Mouse (Mus musculus) ES-E14 (cell line): ENCODE results near the gene Irf1. TPM values are rescaled to one million over a fixed set of nuclear protein-coding genes. Genes with fewer than 3 reads are reported as not detected.

Source experiments
- DNase-seq: peaks from one replicate; pipeline ENCODE4 v3.0.0-alpha.2; 2013; ENCODE audit warnings: low read depth, low spot score
- H3K27ac ChIP-seq: 2 replicates; pipeline ENCODE4 v1.5.1; 2012; ENCODE audit warnings: low read depth, mild to moderate bottlenecking, low read length, moderate library complexity, mixed read lengths; ENCODE audit not compliant: poor library complexity, insufficient read depth, severe bottlenecking
- H3K36me3 ChIP-seq: 2 replicates; pipeline ENCODE4 v1.6.1; 2012; ENCODE audit warnings: mild to moderate bottlenecking, low read length, moderate library complexity, mixed read lengths; ENCODE audit not compliant: control insufficient read depth, poor library complexity, insufficient read depth, severe bottlenecking
- H3K4me1 ChIP-seq, 2 experiments: fragments of 150-350 bp in 1 of 2; sonication (generic) in 1 of 2; 2 replicates each; pipeline ENCODE4 v1.6.1; 2012; ENCODE audit warnings: low read length in 2 of 2, mild to moderate bottlenecking in 1 of 2, mixed read lengths in 1 of 2; ENCODE audit not compliant: control insufficient read depth in 2 of 2, insufficient read depth in 2 of 2, poor library complexity in 1 of 2
- H3K4me3 ChIP-seq, 2 experiments: fragments of 150-350 bp in 1 of 2; sonication (generic) in 1 of 2; 2 replicates each; pipeline ENCODE4 v1.5.1; 2012; ENCODE audit warnings: low read length in 2 of 2, low read depth in 1 of 2, mild to moderate bottlenecking in 1 of 2, mixed read lengths in 1 of 2; ENCODE audit not compliant: insufficient read depth in 1 of 2, poor library complexity in 1 of 2, severe bottlenecking in 1 of 2
- H3K9ac ChIP-seq: 2 replicates; pipeline ENCODE4 v1.6.1; 2012; ENCODE audit warnings: low read depth, mild to moderate bottlenecking, low read length, mixed read lengths; ENCODE audit not compliant: poor library complexity, insufficient read depth, severe bottlenecking
- H3K9me3 ChIP-seq: fragments of 150-350 bp; sonication (generic); 2 replicates; pipeline ENCODE4 v1.6.1; 2012; ENCODE audit warnings: low read depth, mild to moderate bottlenecking, low read length; ENCODE audit not compliant: control insufficient read depth, insufficient read depth
- CHD2 ChIP-seq: IDR thresholded peaks from 2 replicates; pipeline ENCODE4 v1.6.1; 2014; ENCODE audit warnings: mild to moderate bottlenecking, low read depth, low read length, inconsistent platforms
- HCFC1 ChIP-seq: IDR thresholded peaks from 2 replicates; pipeline ENCODE4 v1.6.1; 2012; ENCODE audit warnings: low read length, inconsistent platforms, borderline replicate concordance; ENCODE audit not compliant: insufficient read depth
- MAFK ChIP-seq: IDR thresholded peaks from 2 replicates; pipeline ENCODE4 v1.6.1; 2014; ENCODE audit warnings: mild to moderate bottlenecking, low read depth, low read length, inconsistent platforms; ENCODE audit not compliant: insufficient read depth
- ZC3H11A ChIP-seq: IDR thresholded peaks from 2 replicates; pipeline ENCODE4 v1.6.1; 2012; ENCODE audit warnings: low read depth, mild to moderate bottlenecking, inconsistent platforms, low read length, borderline replicate concordance
- ZNF384 ChIP-seq: IDR thresholded peaks from 2 replicates; pipeline ENCODE4 v1.6.1; 2012; ENCODE audit warnings: low read depth, low read length, inconsistent platforms
- in situ Hi-C, 2 experiments: fragments of 600-800 bp; cut with MboI; formaldehyde crosslinking; loops; one replicate each; pipeline ENCODE4 v1.15.1; 2025; ENCODE audit warnings: low sequenced_read_pairs in 2 of 2, inconsistent platforms in 1 of 2; ENCODE audit not compliant: unreplicated experiment in 2 of 2
- total RNA-seq: library from RNA; depleted of rRNA; stranded (reverse); fragments of 300-350 nt; gene quantifications from 2 replicates; pipeline ENCODE4 v1.2.3, GENCODE M21; 2012

The Irf1 gene
- total RNA-seq, 1 experiment: 28.0 TPM

DNA sequence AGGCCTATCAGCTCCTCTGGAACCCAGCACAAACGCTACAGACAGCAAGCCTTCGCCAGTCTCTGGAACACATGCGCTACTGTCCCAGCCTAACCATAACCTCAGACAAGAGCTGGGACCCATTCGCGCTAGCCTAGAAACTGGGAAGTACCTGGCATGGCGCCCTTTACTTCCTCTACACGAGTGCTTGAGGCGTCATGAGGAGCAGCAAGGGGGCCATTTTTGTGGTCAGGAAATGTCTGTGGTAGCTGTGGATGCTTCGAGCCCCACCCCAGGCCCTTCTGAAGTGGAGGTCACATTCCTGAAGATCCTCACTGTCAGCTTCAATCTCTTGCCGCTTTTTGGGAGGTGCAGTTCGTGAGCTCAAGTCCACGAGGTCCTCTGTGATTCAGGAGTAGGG lies 33.3 kb downstream of the Irf1 start:
- Histone ChIP-seq H3K36me3 (no peaks in the 10 kb centered on the region), H3K27ac (no peak overlapping the region), H3K9me3 (no peaks in the 10 kb centered on the region), H3K4me3 (no peak overlapping the region), H3K9ac (no peak overlapping the region), H3K4me1 (peaks cover 21 to 51% of the 10 kb centered on the region in 2 experiments)
- DNase-seq: no peak
- no peak for TF ChIP-seq ZC3H11A
- TF ChIP-seq HCFC1: no peak
- TF ChIP-seq ZNF384: no peak
- no peak for TF ChIP-seq MAFK
- no peak for TF ChIP-seq CHD2
- in situ Hi-C loops: no loop called here

DNA sequence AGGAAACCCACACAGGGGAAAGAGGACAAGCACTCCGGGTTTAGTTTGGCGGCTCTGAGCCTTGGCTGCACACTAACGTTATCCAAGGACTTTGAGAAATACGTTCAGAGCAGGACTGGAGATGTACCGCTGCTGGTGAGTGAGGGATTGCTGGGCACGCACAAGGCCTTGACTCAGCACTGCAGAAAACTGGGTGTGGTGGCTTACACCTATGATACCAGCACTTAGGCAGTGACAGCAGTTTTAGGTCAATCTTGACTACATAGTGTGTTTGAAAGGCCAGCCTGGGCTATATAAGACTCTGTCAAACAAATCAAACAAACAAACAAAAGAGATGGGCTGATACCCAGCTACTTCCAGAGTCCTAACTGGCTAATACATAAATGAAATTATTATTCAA lies 33.7 kb downstream of the Irf1 start:
- Histone ChIP-seq H3K9me3 (no peaks in the 10 kb centered on the region), H3K4me1 (peaks cover 21 to 49% of the 10 kb centered on the region in 2 experiments), H3K4me3 (no peak overlapping the region), H3K9ac (no peak overlapping the region), H3K27ac (no peak overlapping the region), H3K36me3 (no peaks in the 10 kb centered on the region)
- in situ Hi-C loops: no loop called here
- TF ChIP-seq CHD2 (no peak), ZC3H11A (no peak), HCFC1 (no peak), MAFK (no peak), ZNF384 (no peak)
- DNase-seq: no peak

DNA sequence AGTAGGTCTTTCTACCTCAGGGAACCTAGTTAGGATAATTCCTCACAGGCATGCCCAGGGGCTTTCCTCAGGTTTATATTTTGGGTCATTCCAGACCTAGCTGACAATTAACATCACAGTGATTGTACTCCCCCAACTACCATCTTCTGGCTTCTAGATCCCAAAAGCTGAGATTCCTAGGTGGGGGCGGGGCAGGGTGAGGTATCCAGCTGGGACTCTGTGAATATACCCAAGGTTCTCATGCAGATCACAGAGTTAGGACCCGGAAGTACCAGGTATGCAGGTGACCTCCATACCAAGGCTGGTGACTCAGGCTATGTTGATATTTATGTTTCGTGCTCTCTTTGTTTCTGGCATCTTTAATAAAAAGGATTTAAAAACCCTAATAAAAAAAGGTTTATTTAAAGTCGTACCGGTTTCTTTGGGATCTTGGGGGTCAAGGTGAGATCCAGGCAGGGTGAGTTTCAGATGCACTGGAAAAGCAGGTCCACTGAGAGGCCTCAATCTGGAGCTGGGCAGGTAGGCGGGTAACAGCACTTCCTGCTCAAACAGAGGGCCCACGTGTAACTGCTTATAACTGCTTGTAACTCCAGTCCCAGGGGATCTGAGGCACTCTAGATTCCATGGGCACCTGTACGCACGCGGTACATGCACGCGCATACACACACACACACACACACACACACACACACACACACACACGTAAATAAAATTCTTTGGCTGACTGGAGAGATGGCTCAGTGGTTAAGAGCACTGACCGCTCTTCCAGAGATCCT lies 34.9 kb downstream of the Irf1 start:
- H3K9me3 ChIP-seq: no peaks in the 10 kb centered on the region
- no peak for TF ChIP-seq MAFK
- TF ChIP-seq ZC3H11A: no peak
- TF ChIP-seq CHD2: no peak
- TF ChIP-seq ZNF384: no peak
- TF ChIP-seq HCFC1: no peak
- no peak for DNase-seq
- no peak overlapping the region for H3K4me3 ChIP-seq
- H3K9ac ChIP-seq: 0 out of 2 replicates have a peak overlapping the region, but pooled peaks have one; percentile 7
- H3K4me1 ChIP-seq: peaks cover 13 to 48% of the 10 kb centered on the region in 2 experiments
- no peaks in the 10 kb centered on the region for H3K36me3 ChIP-seq
- in situ Hi-C loops: no loop called here
- no peak overlapping the region for H3K27ac ChIP-seq

DNA sequence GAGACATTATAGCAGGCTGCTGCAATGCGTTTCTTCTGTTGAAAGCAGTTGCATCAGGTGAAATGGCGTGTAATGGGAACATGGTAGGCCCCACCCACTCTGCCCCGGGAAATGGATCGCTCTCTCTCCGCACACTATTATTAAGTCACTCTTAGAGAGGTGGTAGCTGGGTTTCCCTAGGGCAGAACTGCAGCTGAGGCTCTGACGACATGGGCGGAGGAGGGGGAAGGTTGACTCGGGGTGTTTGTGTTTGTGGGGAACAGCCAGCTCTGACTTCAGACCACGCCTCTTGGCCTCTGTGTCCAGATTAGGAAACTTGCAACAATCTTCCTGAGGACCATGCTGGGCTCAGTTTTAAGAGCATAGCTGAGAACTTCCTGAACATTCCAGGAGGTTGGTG lies 36.0 kb downstream of the Irf1 start:
- Histone ChIP-seq H3K9me3 (no peaks in the 10 kb centered on the region), H3K9ac (no peak overlapping the region), H3K4me3 (0 out of 4 replicates have a peak overlapping the region, but pooled peaks of 1 of the 2 experiments have one; percentile 13), H3K4me1 (peaks cover 7 to 46% of the 10 kb centered on the region in 2 experiments), H3K36me3 (no peaks in the 10 kb centered on the region), H3K27ac (no peak overlapping the region)
- DNase-seq: no peak
- in situ Hi-C loops: no loop called here
- no peak for TF ChIP-seq CHD2
- no peak for TF ChIP-seq ZNF384
- no peak for TF ChIP-seq MAFK
- no peak for TF ChIP-seq ZC3H11A
- no peak for TF ChIP-seq HCFC1

DNA sequence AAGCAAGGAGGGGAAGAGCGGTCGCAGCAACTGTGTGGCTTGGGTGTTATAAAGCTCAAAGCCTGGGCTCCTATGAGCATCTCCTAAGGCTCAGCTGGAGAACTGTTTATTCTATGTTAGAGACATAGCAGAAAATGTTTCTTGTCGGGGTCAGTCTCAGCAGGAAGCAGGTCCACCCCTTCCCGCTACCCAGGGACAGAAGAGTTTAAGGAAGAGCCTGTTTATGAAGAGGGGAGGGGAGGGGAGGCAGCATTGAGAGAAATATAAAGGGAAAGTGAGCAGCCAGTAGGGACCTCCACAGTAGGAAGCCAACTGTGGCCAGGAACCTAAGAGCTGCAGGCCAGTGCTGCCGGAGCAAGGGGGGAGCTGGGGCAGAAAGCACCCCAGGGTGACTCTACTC lies 39.5 kb downstream of the Irf1 start:
- Histone ChIP-seq H3K4me3 (no peak overlapping the region), H3K4me1 (peaks cover 3 to 19% of the 10 kb centered on the region in 2 experiments), H3K9me3 (no peaks in the 10 kb centered on the region), H3K9ac (no peak overlapping the region), H3K36me3 (no peaks in the 10 kb centered on the region), H3K27ac (no peak overlapping the region)
- DNase-seq: no peak
- in situ Hi-C loops: no loop called here
- TF ChIP-seq ZNF384 (no peak), HCFC1 (no peak), ZC3H11A (no peak), CHD2 (no peak), MAFK (no peak)
